Mouse (Mus musculus) thymus, adult 2 months (tissue): ENCODE data around the gene Jpt2. TPM values are rescaled to one million over a fixed set of nuclear protein-coding genes. Genes with fewer than 3 reads are reported as not detected.

ENCODE experiments used
- DNase-seq: peaks from one replicate; pipeline ENCODE4 v3.0.0; 2021
- H3K27ac ChIP-seq: fragments of 200-500 bp; 2 replicates; pipeline ENCODE4 v1.5.1; 2012; ENCODE audit warnings: low read length, control low read depth; ENCODE audit not compliant: control insufficient read depth, insufficient read depth
- H3K27me3 ChIP-seq: fragments of 200-500 bp; 2 replicates; pipeline ENCODE4 v1.6.1; 2012; ENCODE audit warnings: mild to moderate bottlenecking, low read length, moderate library complexity, mixed read lengths; ENCODE audit not compliant: control insufficient read depth, insufficient read depth
- H3K36me3 ChIP-seq: fragments of 200-500 bp; 2 replicates; pipeline ENCODE4 v1.6.1; 2012; ENCODE audit warnings: mild to moderate bottlenecking, low read length, moderate library complexity; ENCODE audit not compliant: control insufficient read depth, insufficient read depth
- H3K4me1 ChIP-seq: fragments of 200-500 bp; replicated peaks from 2 replicates; pipeline ENCODE4 v1.6.1; 2012; ENCODE audit warnings: low read length; ENCODE audit not compliant: control insufficient read depth, insufficient read depth
- H3K4me3 ChIP-seq: fragments of 200-500 bp; 2 replicates; pipeline ENCODE4 v1.5.1; 2012; ENCODE audit warnings: mild to moderate bottlenecking, low read length, control low read depth, moderate library complexity; ENCODE audit not compliant: control insufficient read depth, insufficient read depth
- CTCF ChIP-seq: fragments of 200-500 bp; IDR thresholded peaks from 2 replicates; pipeline ENCODE4 v1.5.1; 2012; ENCODE audit warnings: mild to moderate bottlenecking, control low read depth, low read length, moderate library complexity, borderline replicate concordance; ENCODE audit not compliant: control insufficient read depth, poor library complexity, insufficient read depth; ENCODE audit errors: extremely low read depth
- POLR2A ChIP-seq: fragments of 200-500 bp; IDR thresholded peaks from 2 replicates; pipeline ENCODE4 v1.6.1; 2012; ENCODE audit warnings: mild to moderate bottlenecking, low read length, control low read depth, moderate library complexity; ENCODE audit not compliant: control insufficient read depth, poor library complexity, insufficient read depth; ENCODE audit errors: extremely low read depth
- WGBS: fragments of 180-500 bp; shearing (Covaris S2); methylation state at CpG from one replicate; pipeline ENCODE4 v1.1.7; 2018; 5-methylcytosine and 5-hydroxymethylcytosine counted together
- polyA plus RNA-seq: library from polyadenylated mRNA; depleted of rRNA; stranded (reverse); fragments of >200 nt; gene quantifications from 2 replicates; pipeline ENCODE4 v1.2.3, GENCODE M21; 2012

Jpt2 gene
- polyA plus RNA-seq, 1 experiment = 13.5 TPM

DNA sequence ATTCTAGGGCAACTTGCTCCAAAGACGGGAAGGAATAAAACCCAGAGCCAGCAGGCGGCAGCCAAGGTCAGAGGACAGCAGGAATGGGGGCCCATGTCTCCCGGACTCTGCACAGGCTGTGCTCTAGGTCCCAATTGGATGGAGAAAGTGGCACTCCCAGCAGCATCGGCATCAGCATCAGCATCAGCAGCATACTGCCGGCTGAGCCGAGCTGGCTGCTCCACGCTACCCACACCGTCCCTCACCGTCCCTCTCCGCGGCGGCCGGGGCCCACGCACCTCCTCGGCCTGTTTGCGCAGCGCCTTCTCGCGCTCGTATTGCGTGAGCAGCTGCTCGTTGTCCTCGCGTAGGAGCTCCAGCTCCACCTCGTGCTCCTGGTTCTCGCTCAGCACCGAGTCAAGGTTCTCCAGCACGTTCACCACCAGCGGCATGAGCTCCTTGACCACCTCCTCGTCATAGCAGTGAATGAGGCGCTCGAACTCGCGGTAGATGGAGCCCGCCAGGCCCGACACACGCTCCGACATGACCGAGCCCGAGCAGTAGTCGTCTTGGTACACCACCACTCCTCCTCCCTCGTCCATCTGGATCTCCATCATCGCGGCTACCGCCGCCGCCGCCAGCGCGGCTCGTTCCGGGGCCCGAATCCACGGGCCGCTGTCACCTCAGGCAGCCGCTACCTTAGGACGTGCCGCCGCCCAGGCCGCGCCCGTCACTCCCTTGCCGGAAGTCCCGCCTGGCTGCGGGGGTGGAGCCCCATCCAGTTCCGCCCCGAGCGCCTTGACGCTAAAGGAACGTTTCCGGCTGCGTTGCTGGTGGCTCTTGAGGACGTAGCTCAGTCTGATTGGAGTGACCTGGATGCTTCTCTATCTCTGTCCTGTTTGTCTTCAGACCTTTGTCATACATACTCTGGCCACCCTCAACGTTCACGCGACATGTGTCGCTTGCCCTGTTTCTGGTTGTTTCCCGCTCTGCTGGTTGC lies 23.9 kb downstream of the Jpt2 start, which contains the start of gene Mapk8ip3:
Gene Mapk8ip3, minus strand, starts transcription at position 719 of the 979 bp plus-strand sequence.
- no peaks in the 10 kb centered on the region for H3K27me3 ChIP-seq
- peak; percentile 96 for DNase-seq
- H3K36me3 ChIP-seq = no peaks in the 10 kb centered on the region
- H3K4me3 ChIP-seq = peak within 1 kb of the TSS; percentile 86
- H3K4me1 ChIP-seq = peaks cover 7% of the 10 kb centered on the region
- TF ChIP-seq POLR2A (peak; percentile 90), CTCF (0 out of 2 replicates have a peak, but pooled peaks have one; percentile 49)
- under 1% methylated on average over 78 of the region's 78 CpGs for WGBS
- peak within 1 kb of the TSS; percentile 35; the same call in 1 of the 2 replicates for H3K27ac ChIP-seq

DNA sequence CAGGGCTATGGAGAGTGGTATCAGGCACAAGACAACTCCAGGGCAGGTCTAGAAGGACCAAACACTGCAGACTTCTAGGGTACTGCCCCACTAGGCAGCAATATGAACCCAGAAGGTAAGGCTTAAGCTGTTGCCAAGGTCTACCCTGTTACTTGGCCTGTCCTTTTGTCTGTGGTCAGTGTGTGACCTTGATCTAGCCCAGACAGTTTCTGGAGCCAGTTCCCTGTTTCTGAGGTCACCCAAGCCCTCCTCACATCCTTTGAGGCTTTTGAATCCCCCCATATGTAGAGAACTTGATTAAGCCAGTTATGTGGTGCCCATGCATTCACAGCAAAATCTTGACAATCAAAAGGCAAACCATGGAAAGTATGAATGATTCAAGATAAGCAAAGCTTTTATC lies 24.8 kb downstream of the Jpt2 start:
- Histone ChIP-seq H3K27me3 (no peaks in the 10 kb centered on the region), H3K4me3 (no peak overlapping the region), H3K4me1 (peaks cover 7% of the 10 kb centered on the region), H3K27ac (no peak overlapping the region), H3K36me3 (no peaks in the 10 kb centered on the region)
- TF ChIP-seq CTCF = no peak
- TF ChIP-seq POLR2A = no peak
- no peak for DNase-seq

GRCm38 (mm10) chr17:24934926-24935325 lies 25.6 kb downstream of the Jpt2 start:
- H3K27me3 ChIP-seq = no peaks in the 10 kb centered on the region
- no peak for DNase-seq
- no peaks in the 10 kb centered on the region for H3K36me3 ChIP-seq
- no peak overlapping the region for H3K27ac ChIP-seq
- no peak for TF ChIP-seq CTCF
- TF ChIP-seq POLR2A = no peak
- peaks cover 7% of the 10 kb centered on the region for H3K4me1 ChIP-seq
- 90% methylated on average over 4 of the region's 4 CpGs for WGBS
- H3K4me3 ChIP-seq = no peak overlapping the region

- no peak for DNase-seq
- TF ChIP-seq CTCF (no peak), POLR2A (no peak)
- Histone ChIP-seq H3K36me3 (no peaks in the 10 kb centered on the region), H3K4me1 (peaks cover 7% of the 10 kb centered on the region), H3K27me3 (no peaks in the 10 kb centered on the region), H3K4me3 (no peak overlapping the region), H3K27ac (no peak overlapping the region)
- 90% methylated on average over 4 of the region's 4 CpGs for whole genome bisulfite sequencing
These were observed 27.3 kb downstream of the Jpt2 start for GRCm38 (mm10) chr17:24933163-24933562.

GRCm38 (mm10) chr17:24932431-24932830 lies 28.1 kb downstream of the Jpt2 start:
- TF ChIP-seq CTCF = no peak
- no peak for TF ChIP-seq POLR2A
- no peak for DNase-seq
- no peak overlapping the region for H3K4me3 ChIP-seq
- no peak overlapping the region for H3K27ac ChIP-seq
- no peaks in the 10 kb centered on the region for H3K27me3 ChIP-seq
- WGBS = 90% methylated on average over 4 of the region's 4 CpGs
- H3K4me1 ChIP-seq = peaks cover 7% of the 10 kb centered on the region
- peaks cover 3% of the 10 kb centered on the region; the same call in 1 of the 2 replicates for H3K36me3 ChIP-seq

- WGBS = 100% methylated on average over 1 of the region's 1 CpGs
- Histone ChIP-seq H3K27me3 (no peaks in the 10 kb centered on the region), H3K27ac (no peak overlapping the region), H3K36me3 (peaks cover 16% of the 10 kb centered on the region), H3K4me1 (no peaks in the 10 kb centered on the region), H3K4me3 (no peak overlapping the region)
- no peak for TF ChIP-seq CTCF
- TF ChIP-seq POLR2A = no peak
- no peak for DNase-seq
These were observed 31.0 kb downstream of the Jpt2 start for GRCm38 (mm10) chr17:24929506-24929905.
